Mouse (Mus musculus): Measurements from ENCODE around the gene Mfsd2a.

Mfsd2a gene

GRCm38 (mm10) chr4:122935466-122936099, 25.4 kb downstream of the Mfsd2a start:
- DNase-seq (ENCODE audit: low read depth, low spot score): no peak

DNA sequence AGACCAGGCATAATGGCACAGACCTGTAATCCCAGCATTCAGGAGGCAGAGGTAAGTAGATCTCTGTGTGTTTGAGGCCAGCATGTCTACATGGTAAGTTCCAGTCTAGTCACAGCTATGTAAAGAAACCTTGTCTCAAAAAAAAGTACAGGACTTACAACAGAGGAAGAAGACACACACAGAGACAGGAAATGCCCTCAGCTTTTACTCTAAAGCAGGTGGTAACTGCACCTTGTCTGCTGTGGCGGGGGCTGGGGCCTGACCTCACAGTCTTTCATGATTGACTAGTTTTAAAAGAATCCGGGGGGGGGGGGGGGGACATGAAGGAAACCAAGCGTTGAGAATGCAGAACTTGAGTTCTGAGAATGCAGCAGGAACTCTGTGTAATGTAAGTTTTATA, 27.1 kb downstream of the Mfsd2a start:
- DNase-seq (ENCODE audit: low read depth, low spot score): no peak

GRCm38 (mm10) chr4:122933051-122933591, 27.9 kb downstream of the Mfsd2a start:
- DNase-seq (ENCODE audit: low read depth, low spot score): no peak

DNA sequence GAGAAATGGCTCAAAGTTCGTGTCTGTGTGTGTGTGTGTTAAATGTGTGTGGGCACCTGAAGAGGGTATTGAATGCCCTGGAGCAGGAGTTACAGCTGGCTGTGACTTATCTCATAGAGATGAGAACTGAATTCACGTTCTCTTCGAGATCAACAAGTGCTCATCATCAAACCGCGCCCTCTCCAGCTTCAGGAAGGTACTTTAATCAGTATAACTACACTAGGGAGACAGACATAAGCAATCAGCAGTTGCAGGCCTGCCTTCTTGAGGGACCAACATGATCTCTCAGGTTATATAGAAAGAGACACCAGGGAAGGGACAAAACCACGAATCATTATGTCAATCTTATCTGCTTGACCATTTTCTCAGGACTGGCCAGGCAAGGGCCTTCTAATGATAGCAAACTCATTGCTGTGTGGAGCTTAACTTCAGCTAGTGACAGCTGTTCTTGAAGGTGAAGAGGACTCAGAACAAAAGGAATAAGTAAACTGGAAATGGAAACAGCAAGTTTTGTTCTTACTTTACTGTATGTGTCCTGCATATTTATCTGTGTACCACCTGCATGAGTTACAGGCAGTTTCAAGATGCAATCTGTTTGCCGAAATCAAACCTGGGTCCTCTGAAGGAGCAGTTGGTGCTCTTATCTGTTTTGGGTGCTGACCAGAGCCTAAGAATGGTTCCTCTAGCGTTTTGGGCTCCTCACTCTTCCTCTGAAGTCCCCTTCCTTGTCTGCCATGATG, 28.6 kb downstream of the Mfsd2a start:
- no peak for DNase-seq (ENCODE audit: low read depth, low spot score)

- DNase-seq (ENCODE audit: low read depth, low spot score): no peak
These were observed 29.9 kb downstream of the Mfsd2a start for GRCm38 (mm10) chr4:122930939-122931590.

- no peak for DNase-seq (ENCODE audit: low read depth, low spot score)
These were observed 37.3 kb downstream of the Mfsd2a start for GRCm38 (mm10) chr4:122923392-122924344.

- no peak for DNase-seq (ENCODE audit: low read depth, low spot score)
These were observed 38.1 kb downstream of the Mfsd2a start for GRCm38 (mm10) chr4:122922841-122923240.

DNA sequence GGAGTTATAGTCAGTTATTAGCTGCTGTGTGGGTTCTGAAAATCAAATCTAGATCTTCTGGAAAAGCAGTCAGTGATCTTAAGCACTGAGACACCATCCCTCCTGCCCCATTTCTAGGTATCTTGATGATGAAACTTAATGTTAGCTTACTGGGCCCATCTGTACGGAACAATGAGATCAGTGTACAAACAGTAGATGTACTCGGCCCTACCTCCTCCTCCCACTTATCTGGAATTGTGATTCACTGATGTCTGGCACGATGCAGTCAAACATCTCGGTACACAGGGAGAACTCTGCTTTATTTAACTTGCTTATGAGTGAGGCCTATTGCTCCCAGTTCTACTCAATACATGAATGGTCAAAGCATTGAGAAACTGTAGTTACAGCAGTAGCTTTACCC, 45.0 kb downstream of the Mfsd2a start:
- no peak for DNase-seq (ENCODE audit: low read depth, low spot score)

DNA sequence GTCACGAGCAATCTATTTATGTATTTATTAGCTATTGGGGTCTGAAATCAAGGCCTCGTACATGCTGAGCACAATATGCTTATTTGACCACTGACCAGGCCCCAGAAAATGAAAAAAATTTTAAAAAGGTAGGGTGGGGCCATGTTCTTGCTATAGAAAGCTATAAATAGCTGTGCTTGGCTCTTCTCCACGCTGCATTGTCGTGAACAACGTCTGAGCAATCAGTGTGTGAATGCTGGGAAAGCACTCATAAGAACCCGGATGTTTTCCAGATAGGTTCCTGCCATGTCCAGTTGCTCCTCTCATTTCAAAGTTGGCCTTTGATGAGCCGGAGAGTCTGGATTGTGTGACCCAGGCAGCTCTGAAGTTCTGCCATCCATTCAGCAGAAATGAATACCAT, 46.8 kb downstream of the Mfsd2a start:
- DNase-seq (ENCODE audit: low read depth, low spot score): no peak

DNA sequence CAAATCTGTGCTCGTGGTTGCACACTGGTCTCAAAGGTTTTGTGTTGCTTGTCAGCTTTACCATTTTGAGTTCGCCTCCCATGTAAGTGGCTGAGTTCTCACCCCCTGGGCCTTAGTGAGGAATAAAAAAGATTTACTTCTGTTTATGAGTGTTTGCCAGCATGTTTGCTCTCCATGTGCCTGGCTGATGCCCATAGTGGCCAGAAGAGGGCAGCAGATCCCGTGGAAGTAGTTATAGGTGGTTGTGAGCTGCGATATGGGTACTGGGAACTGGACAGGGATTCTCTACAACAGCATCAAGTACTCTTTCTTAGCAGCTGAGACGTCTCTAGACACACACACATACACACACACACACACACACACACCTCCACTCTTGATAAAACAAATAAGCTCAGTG, 48.4 kb downstream of the Mfsd2a start:
- DNase-seq (ENCODE audit: low read depth, low spot score): no peak

DNA sequence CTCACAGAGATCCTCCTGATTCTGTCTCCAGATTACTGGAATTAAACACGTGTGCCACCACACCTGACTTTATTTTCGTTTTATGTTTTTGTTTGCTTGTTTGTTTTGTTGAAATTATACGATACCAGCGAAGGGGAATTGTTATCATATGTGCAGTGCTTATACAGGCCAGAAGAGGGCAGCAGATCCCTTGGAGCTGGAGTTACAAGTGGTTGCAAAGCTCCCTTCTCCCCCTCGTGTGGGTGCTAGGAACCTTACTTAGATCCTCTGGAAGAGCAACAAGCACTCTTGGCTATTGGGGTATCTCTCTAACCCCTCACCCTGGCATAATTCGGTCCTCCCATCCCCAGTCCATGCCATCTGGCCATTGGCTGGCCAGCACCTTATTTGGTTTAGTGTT, 50.4 kb downstream of the Mfsd2a start:
- no peak for DNase-seq (ENCODE audit: low read depth, low spot score)

DNA sequence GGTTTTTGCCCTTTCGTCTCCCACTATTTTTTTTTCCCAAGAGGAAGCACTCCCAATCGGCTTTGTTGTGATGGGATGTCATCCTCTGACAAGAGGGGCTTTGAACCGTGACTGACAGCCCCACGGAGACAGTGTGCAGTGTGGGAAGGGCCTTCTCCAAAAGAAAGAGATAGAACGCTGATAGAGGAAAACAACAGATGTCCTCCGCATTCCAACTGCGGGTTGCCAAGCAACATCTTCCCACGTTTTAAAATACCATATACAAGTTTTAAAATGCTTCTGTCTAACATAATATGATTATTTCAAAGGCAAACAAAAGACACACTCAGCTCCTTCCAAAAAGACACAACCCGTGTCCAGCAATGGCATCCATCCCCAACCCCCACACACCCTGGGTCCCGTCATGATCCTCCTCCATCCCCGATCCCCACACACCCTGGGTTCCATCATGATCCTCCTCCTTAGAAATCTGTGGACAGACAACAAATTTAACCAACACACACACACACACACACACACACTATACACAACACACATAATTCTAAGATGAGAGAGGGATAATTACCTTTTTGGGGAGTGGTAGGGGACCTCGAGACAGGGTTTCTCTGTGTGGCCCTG, 51.3 kb downstream of the Mfsd2a start:
- DNase-seq (ENCODE audit: low read depth, low spot score): peak; percentile 69

GRCm38 (mm10) chr4:122905359-122905758, 55.6 kb downstream of the Mfsd2a start:
- no peak for DNase-seq (ENCODE audit: low read depth, low spot score)

DNA sequence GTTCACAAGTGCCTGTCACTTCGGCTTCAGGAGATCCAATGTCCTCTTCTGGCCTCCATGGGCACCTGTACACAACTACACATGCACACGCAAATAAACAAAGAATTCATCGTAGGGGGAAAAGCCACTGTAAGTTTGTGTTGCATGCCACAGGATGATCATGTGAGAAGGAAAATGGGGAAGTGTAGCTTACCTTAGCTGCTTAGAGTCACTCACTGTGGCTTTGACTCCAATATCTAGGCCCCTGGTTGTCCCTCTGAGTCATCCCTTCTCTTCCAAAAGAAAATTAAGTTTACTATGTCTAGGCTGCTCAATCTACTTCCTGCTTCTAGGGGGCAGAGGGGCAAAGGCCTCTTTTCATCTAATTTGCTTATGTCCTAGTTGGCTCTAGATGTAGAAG, 57.3 kb downstream of the Mfsd2a start:
- DNase-seq (ENCODE audit: low read depth, low spot score): no peak

DNA sequence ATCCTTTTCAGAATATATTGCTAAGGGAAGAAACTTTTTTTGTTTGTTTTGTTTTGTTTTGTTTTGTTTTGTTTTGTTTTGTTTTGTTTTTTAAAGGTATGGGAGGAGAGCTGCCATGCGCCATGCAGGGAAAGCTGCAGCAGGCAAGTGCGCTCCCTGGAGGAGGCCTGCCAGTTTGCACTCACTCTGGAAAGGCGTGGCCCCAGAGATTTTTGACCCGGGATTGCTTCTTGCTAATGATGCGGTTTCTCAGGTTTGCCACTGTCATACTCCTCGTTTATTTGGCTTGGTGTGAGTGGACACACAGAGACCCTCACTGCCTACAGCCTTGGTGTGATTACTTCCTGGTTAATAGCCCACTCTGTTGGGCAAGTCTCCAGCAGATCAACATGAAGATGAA, 58.8 kb downstream of the Mfsd2a start:
- DNase-seq (ENCODE audit: low read depth, low spot score): no peak

DNA sequence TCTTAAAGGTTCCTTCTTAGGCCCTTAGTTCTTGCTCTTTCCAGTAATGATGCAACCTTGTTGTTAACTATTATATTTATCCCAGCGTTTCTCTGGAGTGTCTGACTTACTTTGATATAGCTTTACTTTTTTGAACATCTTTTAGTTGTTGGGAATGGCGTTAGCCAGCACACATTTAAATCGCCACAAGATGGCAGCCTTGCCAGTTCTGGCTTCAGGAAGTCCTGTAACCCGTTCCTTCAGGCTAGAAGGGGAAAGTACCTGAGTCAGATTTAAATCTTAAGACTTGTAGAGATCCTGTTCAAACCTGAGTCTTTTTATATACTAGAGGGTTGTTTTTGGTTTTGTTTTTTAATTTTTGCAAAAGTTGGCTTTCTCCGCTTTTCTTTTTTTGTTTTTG, 62.7 kb downstream of the Mfsd2a start:
- DNase-seq (ENCODE audit: low read depth, low spot score): no peak

DNA sequence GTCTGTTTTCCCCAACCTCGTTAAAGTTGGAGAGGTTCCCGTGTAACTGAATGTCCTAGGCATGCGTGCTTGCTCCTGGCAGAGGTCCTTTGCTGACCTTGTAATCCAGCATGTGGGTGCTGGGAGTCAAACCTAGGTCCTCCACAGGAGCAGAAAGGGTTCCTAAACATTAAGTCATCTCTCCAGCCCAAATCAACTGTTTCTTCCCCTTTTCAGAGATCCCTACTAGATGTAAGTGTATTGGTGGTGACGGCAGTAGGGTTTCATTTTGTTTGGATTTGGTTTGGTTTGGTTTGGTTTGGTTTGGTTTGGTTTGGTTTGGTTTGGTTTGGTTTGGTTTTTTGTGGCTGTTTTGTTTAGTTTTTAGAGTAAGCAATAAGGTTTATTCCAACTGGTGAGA, 63.2 kb downstream of the Mfsd2a start:
- no peak for DNase-seq (ENCODE audit: low read depth, low spot score)

Measured in telencephalon, adult 2 months (tissue).